Mouse (Mus musculus): Measurements from ENCODE around the gene Tas2r143.

The Tas2r143 gene

DNA sequence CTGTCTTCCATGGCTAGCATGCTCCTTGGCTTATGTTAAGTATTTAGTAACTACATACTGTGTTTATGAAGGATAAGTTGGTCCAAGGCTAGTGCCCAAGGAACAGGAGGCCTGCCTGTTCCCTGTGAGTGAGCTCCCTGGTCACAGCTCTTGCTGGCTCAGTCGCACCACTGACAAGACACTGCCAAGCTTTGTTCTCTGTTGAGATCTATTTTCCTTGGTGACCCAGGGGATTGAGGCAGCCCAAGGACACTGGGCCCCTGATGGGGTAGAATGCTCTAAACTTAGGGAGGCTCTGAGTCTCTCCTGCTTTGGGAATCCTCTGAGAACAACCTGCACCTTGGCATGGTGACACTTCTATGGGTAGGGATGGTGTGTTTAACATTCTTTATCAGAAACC is 38.0 kb upstream of the Tas2r143 start:
- H3K27me3 ChIP-seq (ENCODE audit: insufficient read depth, low read length): peaks cover 47% of the 10 kb centered on the region
- H3K9me3 ChIP-seq (ENCODE audit: low read length): no peaks in the 10 kb centered on the region
- no peak for TF ChIP-seq CTCF (conservative IDR thresholded peaks at IDR 0.05; ENCODE audit: low read length)
- no peak overlapping the region for H3K4me3 ChIP-seq (replicated peaks; ENCODE audit: low read length)
- H3K36me3 ChIP-seq (ENCODE audit: insufficient read depth, low read length): peaks cover 25% of the 10 kb centered on the region
- peaks cover 4% of the 10 kb centered on the region; the same call in 1 of the 2 replicates for H3K4me1 ChIP-seq (replicated peaks; ENCODE audit: low read depth, low read length)

DNA sequence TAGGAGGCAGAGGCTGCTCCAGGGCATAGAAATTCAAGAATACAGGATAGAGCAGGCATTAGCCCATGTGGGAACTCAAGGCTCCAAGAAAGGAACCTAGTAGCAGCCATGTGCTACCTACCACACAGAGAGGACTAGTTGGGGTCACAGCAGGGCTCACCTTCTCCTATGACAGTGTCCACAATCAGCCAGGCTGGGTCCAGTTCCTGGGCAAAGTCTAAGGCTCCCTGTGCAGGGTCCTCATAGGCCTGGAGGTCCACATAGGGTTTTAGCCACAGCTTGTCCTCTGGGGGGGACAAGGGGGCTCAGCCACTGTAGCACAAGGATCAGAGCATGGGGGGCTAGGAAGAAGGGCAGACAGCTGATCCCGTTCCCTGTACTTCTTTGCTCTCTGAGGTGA is 37.5 kb upstream of the Tas2r143 start:
- peaks cover 21% of the 10 kb centered on the region for H3K36me3 ChIP-seq (ENCODE audit: insufficient read depth, low read length)
- H3K27me3 ChIP-seq (ENCODE audit: insufficient read depth, low read length): peaks cover 49% of the 10 kb centered on the region
- H3K4me3 ChIP-seq (replicated peaks; ENCODE audit: low read length): no peak overlapping the region
- no peak for TF ChIP-seq NANOG (IDR thresholded peaks at IDR 0.05; ENCODE audit: borderline replicate concordance, low read length)
- no peaks in the 10 kb centered on the region for H3K9me3 ChIP-seq (ENCODE audit: low read length)
- H3K4me1 ChIP-seq (replicated peaks; ENCODE audit: low read depth, low read length): no peaks in the 10 kb centered on the region; the same call in 1 of the 2 replicates

GRCm38 (mm10) chr6:42362974-42363373 is 37.1 kb upstream of the Tas2r143 start:
- H3K27me3 ChIP-seq (ENCODE audit: insufficient read depth, low read length): peaks cover 49% of the 10 kb centered on the region
- H3K4me3 ChIP-seq (replicated peaks; ENCODE audit: low read length): no peak overlapping the region
- no peaks in the 10 kb centered on the region; the same call in 1 of the 2 replicates for H3K4me1 ChIP-seq (replicated peaks; ENCODE audit: low read depth, low read length)
- H3K36me3 ChIP-seq (ENCODE audit: insufficient read depth, low read length): peaks cover 16% of the 10 kb centered on the region; the same call in 1 of the 2 replicates
- TF ChIP-seq CTCF (conservative IDR thresholded peaks at IDR 0.05; ENCODE audit: low read length): no peak
- no peak for TF ChIP-seq POU5F1 (IDR thresholded peaks at IDR 0.05; ENCODE audit: borderline replicate concordance, low read length)
- no peak for TF ChIP-seq NANOG (IDR thresholded peaks at IDR 0.05; ENCODE audit: borderline replicate concordance, low read length)
- no peaks in the 10 kb centered on the region for H3K9me3 ChIP-seq (ENCODE audit: low read length)

- TF ChIP-seq CTCF (conservative IDR thresholded peaks at IDR 0.05; ENCODE audit: low read length) (no peak), POU5F1 (IDR thresholded peaks at IDR 0.05; ENCODE audit: borderline replicate concordance, low read length) (no peak), NANOG (IDR thresholded peaks at IDR 0.05; ENCODE audit: borderline replicate concordance, low read length) (no peak)
- H3K9me3 ChIP-seq (ENCODE audit: low read length): no peaks in the 10 kb centered on the region
Measured at GRCm38 (mm10) chr6:42364066-42364465, 36.0 kb upstream of the Tas2r143 start.

GRCm38 (mm10) chr6:42364607-42365006 is 35.4 kb upstream of the Tas2r143 start:
- Histone ChIP-seq H3K4me3 (replicated peaks; ENCODE audit: low read length) (no peak overlapping the region), H3K36me3 (ENCODE audit: insufficient read depth, low read length) (peaks cover 6% of the 10 kb centered on the region; the same call in 1 of the 2 replicates), H3K27me3 (ENCODE audit: insufficient read depth, low read length) (peaks cover 49% of the 10 kb centered on the region), H3K4me1 (replicated peaks; ENCODE audit: low read depth, low read length) (peaks cover 2% of the 10 kb centered on the region), H3K9me3 (ENCODE audit: low read length) (no peaks in the 10 kb centered on the region)
- TF ChIP-seq NANOG (IDR thresholded peaks at IDR 0.05; ENCODE audit: borderline replicate concordance, low read length): no peak
- TF ChIP-seq POU5F1 (IDR thresholded peaks at IDR 0.05; ENCODE audit: borderline replicate concordance, low read length): no peak
- no peak for TF ChIP-seq CTCF (conservative IDR thresholded peaks at IDR 0.05; ENCODE audit: low read length)

More at GRCm38 (mm10) chr6:42364066-42364465, 36.0 kb upstream of the Tas2r143 start:
- Histone ChIP-seq H3K4me1 (replicated peaks; ENCODE audit: low read depth, low read length) (no peaks in the 10 kb centered on the region), H3K4me3 (replicated peaks; ENCODE audit: low read length) (no peak overlapping the region), H3K27me3 (ENCODE audit: insufficient read depth, low read length) (peaks cover 49% of the 10 kb centered on the region), H3K36me3 (ENCODE audit: insufficient read depth, low read length) (peaks cover 10% of the 10 kb centered on the region; the same call in 1 of the 2 replicates)

DNA sequence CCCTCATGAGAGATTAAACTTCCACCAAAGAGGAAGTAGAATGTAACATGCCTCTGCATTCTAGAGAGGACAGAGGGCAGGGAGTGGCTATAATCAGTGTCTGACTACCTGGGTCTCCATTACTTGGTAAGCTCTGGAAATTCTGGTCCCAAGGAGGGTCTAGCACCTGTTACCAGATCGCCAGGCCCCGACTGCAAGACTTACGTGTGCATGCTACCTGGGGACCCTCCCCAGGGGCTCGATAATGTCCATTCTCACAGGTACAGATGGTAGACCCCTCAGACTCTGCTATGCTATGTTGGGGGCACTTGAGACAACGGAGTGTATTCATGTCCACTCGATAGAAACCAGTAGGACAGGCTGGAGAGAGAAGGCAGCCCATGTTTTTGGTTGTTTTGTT is 34.8 kb upstream of the Tas2r143 start:
- H3K4me1 ChIP-seq (replicated peaks; ENCODE audit: low read depth, low read length): peaks cover 6% of the 10 kb centered on the region
- TF ChIP-seq POU5F1 (IDR thresholded peaks at IDR 0.05; ENCODE audit: borderline replicate concordance, low read length) (no peak), NANOG (IDR thresholded peaks at IDR 0.05; ENCODE audit: borderline replicate concordance, low read length) (no peak), CTCF (conservative IDR thresholded peaks at IDR 0.05; ENCODE audit: low read length) (no peak)
- no peaks in the 10 kb centered on the region for H3K36me3 ChIP-seq (ENCODE audit: insufficient read depth, low read length)
- no peaks in the 10 kb centered on the region for H3K9me3 ChIP-seq (ENCODE audit: low read length)
- H3K4me3 ChIP-seq (replicated peaks; ENCODE audit: low read length): no peak overlapping the region
- peaks cover 45% of the 10 kb centered on the region for H3K27me3 ChIP-seq (ENCODE audit: insufficient read depth, low read length)

- TF ChIP-seq NANOG (IDR thresholded peaks at IDR 0.05; ENCODE audit: borderline replicate concordance, low read length) (no peak), POU5F1 (IDR thresholded peaks at IDR 0.05; ENCODE audit: borderline replicate concordance, low read length) (no peak), CTCF (conservative IDR thresholded peaks at IDR 0.05; ENCODE audit: low read length) (no peak)
- H3K9me3 ChIP-seq (ENCODE audit: low read length): peaks cover 14% of the 10 kb centered on the region
- H3K4me1 ChIP-seq (replicated peaks; ENCODE audit: low read depth, low read length): peaks cover 27% of the 10 kb centered on the region
- H3K27me3 ChIP-seq (ENCODE audit: insufficient read depth, low read length): peaks cover 52% of the 10 kb centered on the region
- H3K36me3 ChIP-seq (ENCODE audit: insufficient read depth, low read length): no peaks in the 10 kb centered on the region
- H3K4me3 ChIP-seq (replicated peaks; ENCODE audit: low read length): no peak overlapping the region
Measured at GRCm38 (mm10) chr6:42369870-42370269, 30.2 kb upstream of the Tas2r143 start.

- TF ChIP-seq POU5F1 (IDR thresholded peaks at IDR 0.05; ENCODE audit: borderline replicate concordance, low read length) (no peak), CTCF (conservative IDR thresholded peaks at IDR 0.05; ENCODE audit: low read length) (no peak), NANOG (IDR thresholded peaks at IDR 0.05; ENCODE audit: borderline replicate concordance, low read length) (no peak)
- Histone ChIP-seq H3K4me1 (replicated peaks; ENCODE audit: low read depth, low read length) (peaks cover 27% of the 10 kb centered on the region), H3K27me3 (ENCODE audit: insufficient read depth, low read length) (peaks cover 59% of the 10 kb centered on the region), H3K36me3 (ENCODE audit: insufficient read depth, low read length) (no peaks in the 10 kb centered on the region), H3K9me3 (ENCODE audit: low read length) (peaks cover 14% of the 10 kb centered on the region), H3K4me3 (replicated peaks; ENCODE audit: low read length) (no peak overlapping the region)
Measured at GRCm38 (mm10) chr6:42370630-42371363, 29.2 kb upstream of the Tas2r143 start.

GRCm38 (mm10) chr6:42372001-42372400 is 28.0 kb upstream of the Tas2r143 start:
- Histone ChIP-seq H3K27me3 (ENCODE audit: insufficient read depth, low read length) (peaks cover 69% of the 10 kb centered on the region), H3K9me3 (ENCODE audit: low read length) (peaks cover 14% of the 10 kb centered on the region), H3K4me1 (replicated peaks; ENCODE audit: low read depth, low read length) (peaks cover 27% of the 10 kb centered on the region), H3K36me3 (ENCODE audit: insufficient read depth, low read length) (no peaks in the 10 kb centered on the region), H3K4me3 (replicated peaks; ENCODE audit: low read length) (peak overlapping the region; percentile 83; the same call in 1 of the 2 replicates)
- TF ChIP-seq CTCF (conservative IDR thresholded peaks at IDR 0.05; ENCODE audit: low read length) (no peak), NANOG (IDR thresholded peaks at IDR 0.05; ENCODE audit: borderline replicate concordance, low read length) (no peak)

Data from E14TG2a.4 (cell line).